Mouse (Mus musculus) midbrain, embryonic 11.5 days (tissue): ENCODE data around the gene AW822073. TPM values are rescaled to one million over a fixed set of nuclear protein-coding genes. Genes with fewer than 3 reads are reported as not detected.
"Not testable (repeated sequence)": the region's sequence is repeated elsewhere in the genome, so short reads cannot be mapped to it uniquely, and the experiment has no call there.

ENCODE experiments used
- ATAC-seq: fragments of 200-750 bp; cut with Nextera tagmentation; 2 replicates; pipeline ENCODE4 v1.8.0; 2017; ENCODE audit warnings: moderate TSS enrichment, moderate library complexity; ENCODE audit not compliant: low FRiP score
- DNase-seq: peaks from one replicate; pipeline ENCODE4 v3.0.0; 2015; ENCODE audit warnings: low spot score; ENCODE audit errors: missing footprints
- H3K27ac ChIP-seq: fragments of 300-500 bp; sonication (generic); 2 replicates; pipeline ENCODE4 v1.5.1; 2014; ENCODE audit warnings: low read depth, low read length
- H3K27me3 ChIP-seq: fragments of 300-500 bp; sonication (generic); 2 replicates; pipeline ENCODE4 v1.6.1; 2014; ENCODE audit warnings: mild to moderate bottlenecking, low read length, moderate library complexity, mixed read lengths; ENCODE audit not compliant: control insufficient read depth, insufficient read depth
- H3K36me3 ChIP-seq: fragments of 300-500 bp; sonication (generic); 2 replicates; pipeline ENCODE4 v1.6.1; 2014; ENCODE audit warnings: mild to moderate bottlenecking, low read length, moderate library complexity, mixed read lengths; ENCODE audit not compliant: control insufficient read depth, insufficient read depth
- H3K4me1 ChIP-seq: fragments of 300-500 bp; sonication (generic); 2 replicates; pipeline ENCODE4 v1.6.1; 2014; ENCODE audit warnings: low read length; ENCODE audit not compliant: control insufficient read depth, insufficient read depth
- H3K4me2 ChIP-seq: fragments of 300-500 bp; sonication (generic); 2 replicates; pipeline ENCODE4 v1.6.1; 2014; ENCODE audit warnings: mild to moderate bottlenecking, moderate library complexity
- H3K4me3 ChIP-seq: fragments of 300-500 bp; sonication (generic); 2 replicates; pipeline ENCODE4 v1.5.1; 2014; ENCODE audit warnings: low read depth, low read length
- H3K9ac ChIP-seq: fragments of 300-500 bp; sonication (generic); 2 replicates; pipeline ENCODE4 v1.6.1; 2014; ENCODE audit warnings: low read length
- H3K9me3 ChIP-seq: fragments of 300-500 bp; sonication (generic); 2 replicates; pipeline ENCODE4 v1.6.1; 2016; ENCODE audit warnings: low read length; ENCODE audit not compliant: control insufficient read depth
- WGBS: fragments of 180-500 bp; shearing (Covaris S2); extraction: QIAGEN DNeasy Blood & Tissue Kit; methylation state at CpG from one replicate; pipeline ENCODE4 v1.1.7; 2014; 5-methylcytosine and 5-hydroxymethylcytosine counted together
- polyA plus RNA-seq: library from polyadenylated mRNA; unstranded; fragments of >200 nt; fragmentation: Nextera tagmentation; extraction: Ambion mirVana; gene quantifications from 2 replicates; pipeline ENCODE4 v1.2.1, GENCODE M21; 2014

Gene AW822073
- polyA plus RNA-seq, 1 experiment from 2014 or later: not detected

GRCm38 (mm10) chr10:58234985-58235384 lies 10.3 kb upstream of the AW822073 start:
- not testable (repeated sequence) for H3K36me3 ChIP-seq, H3K4me2 ChIP-seq, DNase-seq, H3K27me3 ChIP-seq, H3K4me1 ChIP-seq, H3K27ac ChIP-seq, H3K4me3 ChIP-seq, H3K9ac ChIP-seq, ATAC-seq, H3K9me3 ChIP-seq
- 81% methylated on average over 4 of the region's 4 CpGs for WGBS

GRCm38 (mm10) chr10:58233740-58234121 lies 9.0 kb upstream of the AW822073 start:
- H3K9me3 ChIP-seq, H3K27ac ChIP-seq, H3K4me3 ChIP-seq, DNase-seq, H3K4me1 ChIP-seq, H3K36me3 ChIP-seq, H3K4me2 ChIP-seq, ATAC-seq, H3K27me3 ChIP-seq, H3K9ac ChIP-seq: not testable (repeated sequence)

- WGBS: 79% methylated on average over 9 of the region's 10 CpGs
- not testable (repeated sequence) for H3K9me3 ChIP-seq
- ATAC-seq: peak; percentile 50
These were observed 8.5 kb upstream of the AW822073 start for GRCm38 (mm10) chr10:58233054-58233739.

GRCm38 (mm10) chr10:58232641-58232969 lies 7.9 kb upstream of the AW822073 start, which contains the start of gene Duxf3:
Gene Duxf3 (minus strand): TSS chr10:58232675.
- not testable (repeated sequence) for DNase-seq, H3K9me3 ChIP-seq, H3K9ac ChIP-seq, H3K27ac ChIP-seq, H3K4me2 ChIP-seq, H3K4me3 ChIP-seq, H3K36me3 ChIP-seq, H3K27me3 ChIP-seq, H3K4me1 ChIP-seq
- ATAC-seq: peak; percentile 64
- WGBS: 78% methylated on average over 6 of the region's 8 CpGs

More at GRCm38 (mm10) chr10:58233054-58233739, 8.5 kb upstream of the AW822073 start:
- H3K4me3 ChIP-seq, H3K27ac ChIP-seq, H3K4me1 ChIP-seq, H3K36me3 ChIP-seq, H3K9ac ChIP-seq, H3K4me2 ChIP-seq, DNase-seq, H3K27me3 ChIP-seq: not testable (repeated sequence)

GRCm38 (mm10) chr10:58231779-58232640 lies 7.3 kb upstream of the AW822073 start:
- H3K4me3 ChIP-seq, H3K9me3 ChIP-seq, H3K27me3 ChIP-seq, H3K27ac ChIP-seq, H3K4me2 ChIP-seq, H3K9ac ChIP-seq, DNase-seq, H3K36me3 ChIP-seq, H3K4me1 ChIP-seq: not testable (repeated sequence)
- peak; percentile 83 for ATAC-seq
- WGBS: 88% methylated on average over 30 of the region's 35 CpGs

- H3K4me3 ChIP-seq, H3K4me1 ChIP-seq, H3K27me3 ChIP-seq, H3K4me2 ChIP-seq, H3K36me3 ChIP-seq, H3K9ac ChIP-seq, H3K27ac ChIP-seq, DNase-seq, H3K9me3 ChIP-seq: not testable (repeated sequence)
- peak; percentile 38 for ATAC-seq
- WGBS: 83% methylated on average over 4 of the region's 7 CpGs
These were observed 6.4 kb upstream of the AW822073 start for GRCm38 (mm10) chr10:58231088-58231487.

GRCm38 (mm10) chr10:58230021-58230420 lies 5.3 kb upstream of the AW822073 start:
- H3K4me2 ChIP-seq, H3K4me1 ChIP-seq, H3K27me3 ChIP-seq, DNase-seq, H3K4me3 ChIP-seq, H3K27ac ChIP-seq, H3K9me3 ChIP-seq, H3K9ac ChIP-seq, H3K36me3 ChIP-seq, ATAC-seq: not testable (repeated sequence)
- WGBS: 59% methylated on average over 3 of the region's 3 CpGs

GRCm38 (mm10) chr10:58227798-58228197 lies 3.1 kb upstream of the AW822073 start:
- not testable (repeated sequence) for H3K27me3 ChIP-seq, H3K4me3 ChIP-seq, DNase-seq, ATAC-seq, H3K9me3 ChIP-seq, H3K27ac ChIP-seq, H3K9ac ChIP-seq, H3K4me2 ChIP-seq, H3K4me1 ChIP-seq, H3K36me3 ChIP-seq
- WGBS: 87% methylated on average over 2 of the region's 6 CpGs

- not testable (repeated sequence) for H3K36me3 ChIP-seq, H3K4me2 ChIP-seq, H3K4me1 ChIP-seq, H3K27me3 ChIP-seq, H3K9ac ChIP-seq, H3K9me3 ChIP-seq, H3K27ac ChIP-seq, H3K4me3 ChIP-seq, ATAC-seq
- 82% methylated on average over 4 of the region's 4 CpGs for WGBS
- DNase-seq: peak; percentile 88
These were observed 1.6 kb upstream of the AW822073 start for GRCm38 (mm10) chr10:58226357-58226756.
